Mouse (Mus musculus) heart, adult 2 months (tissue): ENCODE results near the gene Itpr1. TPM values are rescaled to one million over a fixed set of nuclear protein-coding genes. Genes with fewer than 3 reads are reported as not detected.

Experiments used
- DNase-seq, 2 experiments: peaks; one replicate each; pipeline ENCODE4 v3.0.0; 2021
- H3K27ac ChIP-seq: fragments of 200-600 bp; 2 replicates; pipeline ENCODE4 v1.8.1; 2022
- H3K27me3 ChIP-seq: fragments of 200-500 bp; 2 replicates; pipeline ENCODE4 v1.6.1; 2012; ENCODE audit warnings: mild to moderate bottlenecking, low read length, inconsistent platforms, mixed read lengths; ENCODE audit not compliant: control insufficient read depth, insufficient read depth
- H3K36me3 ChIP-seq: fragments of 200-500 bp; 2 replicates; pipeline ENCODE4 v1.6.1; 2012; ENCODE audit warnings: low read length, inconsistent platforms; ENCODE audit not compliant: control insufficient read depth, insufficient read depth
- H3K4me1 ChIP-seq: fragments of 200-500 bp; 2 replicates; pipeline ENCODE4 v1.6.1; 2011; ENCODE audit warnings: low read length; ENCODE audit not compliant: control insufficient read depth, insufficient read depth
- H3K4me3 ChIP-seq: fragments of 200-600 bp; 2 replicates; pipeline ENCODE4 v1.8.1; 2022
- H3K79me2 ChIP-seq: fragments of 200-500 bp; replicated peaks from 2 replicates; pipeline ENCODE4 v1.6.1; 2012; ENCODE audit warnings: mild to moderate bottlenecking, inconsistent platforms, low read length, moderate library complexity, mixed read lengths; ENCODE audit not compliant: control insufficient read depth, insufficient read depth
- H3K9ac ChIP-seq: fragments of 200-500 bp; 2 replicates; pipeline ENCODE4 v1.6.1; 2012; ENCODE audit warnings: low read depth, mild to moderate bottlenecking, control low read depth, inconsistent platforms, low read length, mixed read lengths
- CTCF ChIP-seq: fragments of 200-600 bp; IDR thresholded peaks from 2 replicates; pipeline ENCODE4 v1.8.1; 2022; ENCODE audit warnings: antibody characterized with exemption, mild to moderate bottlenecking, moderate library complexity
- EP300 ChIP-seq: fragments of 200-500 bp; IDR thresholded peaks from 2 replicates; pipeline ENCODE4 v1.6.1; 2011; ENCODE audit warnings: low read depth, low read length, control low read depth; ENCODE audit not compliant: insufficient read depth
- POLR2A ChIP-seq: fragments of 200-500 bp; IDR thresholded peaks from 2 replicates; pipeline ENCODE4 v1.6.1; 2011; ENCODE audit warnings: mild to moderate bottlenecking, low read depth, low read length, control low read depth; ENCODE audit not compliant: insufficient read depth
- WGBS: fragments of 180-500 bp; shearing (Covaris S2); methylation state at CpG from one replicate; pipeline ENCODE4 v1.1.7; 2018; 5-methylcytosine and 5-hydroxymethylcytosine counted together
- intact Hi-C: fragments of 180-260 bp; cut with DNase I; formaldehyde crosslinking; loops from one replicate; pipeline ENCODE4 v1.15.1; 2025
- polyA plus RNA-seq: library from polyadenylated mRNA; depleted of rRNA; stranded (reverse); fragments of >200 nt; gene quantifications from 2 replicates; pipeline ENCODE4 v1.2.3, GENCODE M21; 2012
- total RNA-seq, 2 experiments: library from RNA; stranded (reverse); gene quantifications; 2 replicates each; pipeline ENCODE4 v1.2.3; 2021

Gene Itpr1
- total and polyA plus RNA-seq, 3 experiments = 14.0 to 47.6 (median 37.9) TPM

DNA sequence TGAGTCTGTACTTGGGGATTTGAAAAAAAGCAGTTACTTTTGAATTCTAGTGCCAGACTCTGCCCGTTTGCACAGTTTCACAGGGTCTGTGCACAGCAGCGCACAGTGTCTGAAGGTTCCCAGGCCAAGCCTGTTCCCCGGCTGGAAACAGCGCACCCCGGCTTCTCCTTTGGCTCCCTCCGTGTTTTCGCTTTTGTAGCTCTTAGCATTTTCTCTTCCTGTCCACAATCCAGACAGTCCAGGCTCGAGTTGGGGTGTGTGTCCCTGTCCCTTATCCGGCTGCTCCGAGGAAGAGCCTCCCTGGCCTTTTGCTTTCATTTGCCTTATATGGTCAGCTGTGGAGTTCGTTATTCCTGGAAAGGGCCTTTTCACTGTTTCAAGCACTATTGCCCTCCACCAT lies 93.3 kb downstream of the Itpr1 start:
- intact Hi-C loops = loop anchor here (1.0 to 5.0 kb wide), 4 partner anchors 23 to 119 kb away; partner anchors contain the start of genes Itpr1 and Sumf1
- H3K36me3 ChIP-seq = peaks cover 3% of the 10 kb centered on the region; the same call in 1 of the 2 replicates
- peaks cover 14% of the 10 kb centered on the region for H3K4me1 ChIP-seq

DNA sequence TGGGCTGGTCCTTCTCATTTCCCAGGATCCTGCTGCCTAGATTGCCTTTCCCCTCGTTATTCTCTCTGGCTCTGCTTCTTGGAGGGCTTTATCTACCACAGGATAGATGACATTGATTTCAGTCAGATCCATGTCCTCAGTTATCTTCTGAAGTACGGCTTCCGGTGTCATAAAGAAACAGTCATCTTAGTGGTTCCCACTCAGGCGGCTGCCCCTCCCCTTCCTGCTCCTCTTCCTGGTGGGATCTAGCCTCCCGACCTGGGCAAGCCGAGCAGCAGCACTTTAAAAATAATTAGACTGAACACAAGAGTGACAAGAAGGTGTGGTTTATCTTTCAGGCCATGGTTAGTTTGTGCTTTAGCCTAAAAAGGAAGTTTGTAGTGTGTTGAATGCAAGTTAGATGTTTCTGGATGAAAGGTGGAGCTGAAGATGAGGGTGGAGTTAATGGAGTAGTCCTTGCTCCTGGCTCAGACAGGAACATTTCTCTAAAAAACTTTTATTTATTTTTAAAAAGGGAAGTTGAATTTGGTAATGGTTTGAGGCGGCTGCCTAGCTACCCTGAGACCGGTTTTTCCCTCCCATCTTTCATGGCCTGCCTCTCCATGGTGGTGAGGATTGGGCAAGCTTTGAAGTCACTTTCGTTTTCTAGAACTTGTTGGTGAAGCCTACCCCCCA lies 94.2 kb downstream of the Itpr1 start:
- no peak for DNase-seq
- intact Hi-C loops = loop anchor here (1.0 to 5.0 kb wide), 4 partner anchors 22 to 120 kb away; partner anchors contain the start of genes Itpr1 and Sumf1

More for the DNA sequence above, 93.3 kb downstream of the Itpr1 start:
- peak overlapping the region; percentile 80 for H3K27ac ChIP-seq
- no peaks in the 10 kb centered on the region for H3K27me3 ChIP-seq
- DNase-seq = peak; percentile 72 to 73
- peak overlapping the region; percentile 45 for H3K4me3 ChIP-seq
- H3K79me2 ChIP-seq = no peaks in the 10 kb centered on the region; the same call in 1 of the 2 replicates
- TF ChIP-seq POLR2A (peak; percentile 44; the same call in 1 of the 2 replicates), CTCF (no peak), EP300 (peak; percentile 66)
- WGBS = 7% methylated on average over 11 of the region's 11 CpGs
- H3K9ac ChIP-seq = peak overlapping the region; percentile 23

DNA sequence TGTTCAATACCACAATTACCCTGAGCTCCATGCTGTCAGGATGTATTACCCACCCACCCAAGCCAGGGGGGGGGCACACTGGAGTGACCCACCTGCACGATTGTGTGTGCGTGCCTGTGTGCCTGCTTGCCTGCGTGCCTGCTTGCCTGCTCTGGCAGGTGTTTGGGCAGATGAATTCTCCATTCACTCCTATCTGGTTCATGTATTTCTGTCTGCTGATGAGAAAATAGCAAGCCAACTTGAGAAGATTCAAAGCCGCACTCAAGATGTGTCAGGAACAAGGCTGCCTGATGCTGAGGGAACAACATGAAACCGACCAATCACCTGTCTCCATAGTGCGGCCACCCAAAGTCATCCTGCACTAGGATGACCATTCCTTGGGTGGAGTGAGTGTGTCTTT lies 94.9 kb downstream of the Itpr1 start:
- no peak for TF ChIP-seq POLR2A
- Histone ChIP-seq H3K9ac (no peak overlapping the region), H3K36me3 (peaks cover 3% of the 10 kb centered on the region; the same call in 1 of the 2 replicates), H3K79me2 (no peaks in the 10 kb centered on the region), H3K27me3 (no peaks in the 10 kb centered on the region), H3K4me1 (peaks cover 14% of the 10 kb centered on the region), H3K4me3 (no peak overlapping the region), H3K27ac (no peak overlapping the region; the same call in 1 of the 2 replicates)
- WGBS = 94% methylated on average over 6 of the region's 6 CpGs
- DNase-seq = no peak
- intact Hi-C loops = loop anchor here (2.0 to 5.0 kb wide), 3 partner anchors 21 to 120 kb away; partner anchors contain the start of genes Itpr1 and Sumf1

More for the DNA sequence above, 94.2 kb downstream of the Itpr1 start:
- H3K27me3 ChIP-seq = no peaks in the 10 kb centered on the region
- H3K36me3 ChIP-seq = peaks cover 3% of the 10 kb centered on the region; the same call in 1 of the 2 replicates
- 36% methylated on average over 9 of the region's 9 CpGs for WGBS
- H3K4me1 ChIP-seq = peaks cover 14% of the 10 kb centered on the region
- TF ChIP-seq CTCF = no peak
- TF ChIP-seq EP300 = no peak
- TF ChIP-seq POLR2A = no peak
- H3K9ac ChIP-seq = no peak overlapping the region
- peak overlapping the region; percentile 80 for H3K27ac ChIP-seq
- H3K79me2 ChIP-seq = no peaks in the 10 kb centered on the region
- H3K4me3 ChIP-seq = peak overlapping the region; percentile 45; the same call in 1 of the 2 replicates

DNA sequence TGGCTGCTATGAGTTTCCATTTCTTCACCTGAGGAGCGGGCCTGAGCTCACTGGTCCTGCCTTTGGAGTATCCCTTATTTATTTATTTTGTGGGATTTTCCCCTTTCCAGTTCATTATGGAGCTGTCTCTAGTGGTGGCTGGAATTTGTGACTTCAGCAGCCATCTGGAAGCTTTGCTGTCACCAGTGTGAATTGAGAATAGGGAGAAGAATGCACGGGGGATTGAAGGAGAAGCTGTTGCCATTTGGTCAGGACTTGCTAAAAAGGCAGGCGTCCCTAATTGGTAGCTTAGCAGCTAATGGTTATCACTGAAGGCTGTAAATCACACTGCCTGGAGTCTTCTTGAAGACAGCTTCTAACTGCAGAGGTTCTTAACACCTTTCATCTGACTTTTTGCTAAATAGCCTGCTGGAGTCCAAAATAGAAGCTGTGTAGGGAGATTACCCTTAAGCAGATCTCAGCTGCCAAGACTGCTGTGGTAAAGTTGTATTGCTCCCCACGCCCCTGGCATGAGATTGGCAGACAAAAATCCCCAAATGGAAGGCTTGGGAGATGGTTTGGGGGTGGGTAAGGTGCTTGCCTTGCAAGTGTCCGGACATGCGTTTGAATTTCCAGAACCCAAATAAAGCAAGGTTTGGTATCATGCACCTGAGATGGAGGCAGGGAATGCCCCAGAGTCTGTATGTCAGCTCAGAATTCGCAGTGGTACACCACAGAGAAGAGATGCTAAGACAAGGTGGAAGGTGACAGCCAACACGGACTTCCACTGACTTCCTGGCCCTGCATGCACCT lies 96.7 kb downstream of the Itpr1 start:
- no peak overlapping the region for H3K27ac ChIP-seq
- DNase-seq = no peak
- intact Hi-C loops = loop anchor here (5.0 kb wide), 1 partner anchor 122 kb away; the partner anchor contains the start of gene Sumf1
- H3K79me2 ChIP-seq = 0 out of 2 replicates have a peak, but pooled peaks cover 2% of the 10 kb centered on the region
- no peaks in the 10 kb centered on the region for H3K27me3 ChIP-seq
- WGBS = 66% methylated on average over 8 of the region's 8 CpGs
- TF ChIP-seq EP300 = no peak
- no peak for TF ChIP-seq CTCF
- no peak for TF ChIP-seq POLR2A
- no peak overlapping the region for H3K9ac ChIP-seq
- peaks cover 9% of the 10 kb centered on the region for H3K4me1 ChIP-seq
- no peak overlapping the region for H3K4me3 ChIP-seq
- H3K36me3 ChIP-seq = peaks cover 3% of the 10 kb centered on the region; the same call in 1 of the 2 replicates

DNA sequence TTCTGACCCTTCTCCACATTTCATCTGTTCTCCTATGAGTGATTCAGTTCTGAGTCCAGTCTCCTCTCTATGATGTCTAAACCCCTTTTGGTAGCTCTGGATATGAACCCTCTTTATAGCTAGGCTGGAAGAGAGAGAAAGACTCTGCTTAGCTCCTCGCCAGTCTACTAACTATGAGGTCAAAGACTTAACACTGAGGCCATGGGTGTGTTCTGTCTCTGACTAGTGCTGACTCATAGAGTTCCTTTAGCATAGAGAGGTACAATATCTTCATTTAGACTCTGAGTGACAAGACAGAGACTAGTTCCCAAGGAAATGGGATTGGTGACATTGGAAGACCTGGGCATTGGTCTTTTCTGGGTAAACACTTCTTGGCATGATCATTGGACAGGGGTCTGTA lies 100.2 kb downstream of the Itpr1 start:
- Histone ChIP-seq H3K27ac (no peak overlapping the region), H3K9ac (no peak overlapping the region), H3K27me3 (no peaks in the 10 kb centered on the region), H3K79me2 (0 out of 2 replicates have a peak, but pooled peaks cover 4% of the 10 kb centered on the region), H3K4me1 (peaks cover 7% of the 10 kb centered on the region; the same call in 1 of the 2 replicates), H3K4me3 (no peak overlapping the region), H3K36me3 (peaks cover 5% of the 10 kb centered on the region)
- no peak for TF ChIP-seq CTCF
- no peak for TF ChIP-seq POLR2A
- no peak for TF ChIP-seq EP300
- intact Hi-C loops = no loop called here
- 71% methylated on average over 1 of the region's 1 CpGs for WGBS
- no peak for DNase-seq

DNA sequence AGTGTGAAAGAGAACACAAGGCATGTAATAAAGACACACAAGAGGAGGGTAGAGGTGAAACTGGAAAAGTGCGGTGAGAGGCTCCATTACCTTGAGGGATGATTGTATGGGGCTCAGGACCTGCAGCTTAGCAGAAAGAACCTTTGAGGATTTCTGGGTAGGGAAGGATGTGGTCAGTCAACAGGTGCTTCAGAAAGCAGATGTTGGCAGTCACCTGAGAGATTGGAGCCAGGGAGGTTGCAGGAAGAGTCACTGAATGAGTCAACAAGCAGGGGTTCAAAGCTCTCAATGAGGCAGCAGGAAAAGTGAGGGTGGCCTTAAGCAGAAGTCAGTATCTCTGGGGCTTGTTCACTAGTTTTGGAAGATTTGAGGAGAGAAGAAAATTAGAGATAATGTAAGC lies 101.1 kb downstream of the Itpr1 start:
- Histone ChIP-seq H3K4me1 (peaks cover 9% of the 10 kb centered on the region; the same call in 1 of the 2 replicates), H3K79me2 (0 out of 2 replicates have a peak, but pooled peaks cover 4% of the 10 kb centered on the region), H3K36me3 (peaks cover 5% of the 10 kb centered on the region), H3K9ac (no peak overlapping the region), H3K4me3 (no peak overlapping the region), H3K27ac (no peak overlapping the region), H3K27me3 (no peaks in the 10 kb centered on the region)
- WGBS = 98% methylated on average over 1 of the region's 1 CpGs
- TF ChIP-seq CTCF = no peak
- no peak for TF ChIP-seq POLR2A
- no peak for TF ChIP-seq EP300
- intact Hi-C loops = no loop called here
- DNase-seq = no peak
